Mouse (Mus musculus) layer of hippocampus, adult 8-10 months (tissue): ENCODE data around the gene Syngr4. TPM values are rescaled to one million over a fixed set of nuclear protein-coding genes. Genes with fewer than 3 reads are reported as not detected.
A peak's percentile ranks its signal among the peaks of the same experiment; 100 is the strongest.
"Not testable (repeated sequence)": the region's sequence is repeated elsewhere in the genome, so short reads cannot be mapped to it uniquely, and the experiment has no call there.

Experiments used
- DNase-seq, 2 experiments: peaks; one replicate each; pipeline ENCODE4 v3.0.0; 2022; ENCODE audit warnings: low spot score in 2 of 2
- total RNA-seq, 4 experiments: library from RNA; stranded (reverse); gene quantifications; 2 replicates each; pipeline ENCODE4 v1.2.4; 2022

Gene Syngr4
- under 1 TPM in 1 of 4 experiments, not detected in 3; 0.64 TPM for total RNA-seq

DNA sequence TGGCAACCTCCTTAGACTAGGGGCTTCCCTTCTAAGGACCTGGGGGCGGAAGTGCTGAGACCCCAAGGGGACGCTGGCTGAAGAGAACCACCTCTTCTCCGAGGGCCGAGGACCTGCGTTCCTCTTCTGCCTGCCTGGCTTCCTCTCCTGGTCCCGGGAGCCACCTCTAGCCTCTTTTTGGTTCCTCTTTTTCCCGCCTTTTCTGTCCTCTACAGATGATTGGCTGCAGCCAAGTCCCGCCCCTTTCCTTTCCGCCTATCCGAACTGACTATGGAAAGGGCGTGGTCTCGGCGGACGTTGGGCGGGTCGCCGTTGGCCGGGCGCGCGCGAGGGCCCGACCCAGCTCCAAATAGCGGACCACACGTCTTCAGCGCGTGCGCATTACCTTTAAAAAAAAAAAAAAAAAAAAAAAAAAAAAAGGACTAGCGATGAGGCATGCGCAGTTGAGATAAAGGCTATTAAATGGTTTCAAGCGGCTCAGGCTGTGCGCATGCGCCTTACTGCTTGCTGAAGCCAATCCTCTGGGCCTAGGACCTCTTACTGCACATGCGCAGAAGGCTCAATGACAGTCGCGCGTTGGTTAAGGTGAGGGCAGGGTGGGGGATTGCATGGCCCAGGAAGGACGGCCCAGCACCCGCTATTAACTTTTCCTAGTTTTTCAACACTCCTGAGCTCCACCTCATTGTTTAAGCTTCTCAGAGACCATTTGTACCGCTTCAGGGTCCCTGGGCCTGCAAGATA, at the start of gene Syngr4, which contains the start of gene Tmem143:
Syngr4 (minus strand) TSS at position 198 of the 741 bp plus-strand sequence.
Tmem143 (plus strand) TSS at position 425 of the 741 bp plus-strand sequence.
- DNase-seq: peak; percentile 97

DNA sequence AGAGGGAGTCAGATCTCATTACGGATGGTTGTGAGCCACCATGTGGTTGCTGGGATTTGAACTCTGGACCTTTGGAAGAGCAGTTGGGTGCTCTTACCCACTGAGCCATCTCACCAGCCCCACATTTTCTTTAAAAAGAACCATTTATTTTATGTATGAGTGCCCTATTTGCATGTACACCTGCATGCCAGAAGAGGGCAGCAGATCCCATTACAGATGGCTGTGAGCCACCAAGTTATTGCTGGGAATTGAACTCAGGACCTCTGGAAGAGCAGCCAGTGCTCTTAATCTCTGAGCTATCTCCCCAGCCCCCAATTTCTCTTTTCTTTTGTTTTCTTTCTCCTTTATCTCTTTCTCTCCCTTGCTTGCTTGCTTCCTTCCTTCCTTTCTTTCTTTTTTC, 46.8 kb upstream of the Syngr4 start:
- not testable (repeated sequence) for DNase-seq

- DNase-seq: no peak
Observed at GRCm38 (mm10) chr7:45941986-45942385, 45.5 kb upstream of the Syngr4 start.

GRCm38 (mm10) chr7:45939836-45940235, 43.3 kb upstream of the Syngr4 start:
- DNase-seq: no peak

DNA sequence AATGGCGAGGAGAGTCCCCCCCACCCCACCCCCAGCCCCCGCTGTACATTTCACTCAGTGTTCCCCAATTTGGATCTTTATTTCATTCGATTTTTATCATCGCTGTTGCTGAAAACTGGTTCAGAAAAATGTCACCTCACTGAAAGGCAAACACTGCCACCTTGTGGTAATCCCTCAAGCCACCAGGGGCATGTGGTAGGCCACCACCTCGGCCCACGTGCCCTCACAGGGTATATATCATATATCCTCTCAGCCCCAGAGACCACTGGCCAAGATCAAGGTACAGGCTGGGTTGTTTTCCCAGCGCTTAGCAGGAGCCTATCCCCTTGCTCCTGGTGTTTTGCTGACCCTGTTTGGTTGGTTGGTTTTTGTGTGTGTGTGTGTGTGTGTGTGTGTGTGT, 38.6 kb upstream of the Syngr4 start:
- DNase-seq: peak in 1 of 2 experiments; percentile 58

- DNase-seq: not testable (repeated sequence)
Observed at GRCm38 (mm10) chr7:45933766-45934165, 37.3 kb upstream of the Syngr4 start.

DNA sequence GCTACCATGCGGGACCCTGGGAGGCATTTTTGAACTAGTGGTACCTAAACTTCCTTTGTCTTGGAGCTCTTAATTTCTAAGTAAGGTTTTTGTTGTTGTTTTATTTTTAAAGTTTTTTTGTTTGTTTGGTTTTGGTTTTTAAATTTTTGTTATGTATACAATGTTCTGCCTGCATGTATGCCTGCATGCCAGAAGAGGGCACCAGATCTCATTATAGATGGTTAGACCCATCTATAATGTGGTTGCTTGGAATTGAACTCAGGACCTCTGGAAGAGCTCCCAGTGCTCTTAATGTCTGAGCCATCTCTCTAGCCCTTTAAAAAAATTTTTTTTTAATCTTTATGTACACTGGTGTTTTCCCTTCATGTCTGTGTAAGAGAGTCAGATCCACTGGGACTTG, 33.2 kb upstream of the Syngr4 start:
- DNase-seq: no peak

GRCm38 (mm10) chr7:45928626-45929295, 32.2 kb upstream of the Syngr4 start:
- no peak for DNase-seq

- no peak for DNase-seq
Observed at GRCm38 (mm10) chr7:45924429-45924816, 27.9 kb upstream of the Syngr4 start.

DNA sequence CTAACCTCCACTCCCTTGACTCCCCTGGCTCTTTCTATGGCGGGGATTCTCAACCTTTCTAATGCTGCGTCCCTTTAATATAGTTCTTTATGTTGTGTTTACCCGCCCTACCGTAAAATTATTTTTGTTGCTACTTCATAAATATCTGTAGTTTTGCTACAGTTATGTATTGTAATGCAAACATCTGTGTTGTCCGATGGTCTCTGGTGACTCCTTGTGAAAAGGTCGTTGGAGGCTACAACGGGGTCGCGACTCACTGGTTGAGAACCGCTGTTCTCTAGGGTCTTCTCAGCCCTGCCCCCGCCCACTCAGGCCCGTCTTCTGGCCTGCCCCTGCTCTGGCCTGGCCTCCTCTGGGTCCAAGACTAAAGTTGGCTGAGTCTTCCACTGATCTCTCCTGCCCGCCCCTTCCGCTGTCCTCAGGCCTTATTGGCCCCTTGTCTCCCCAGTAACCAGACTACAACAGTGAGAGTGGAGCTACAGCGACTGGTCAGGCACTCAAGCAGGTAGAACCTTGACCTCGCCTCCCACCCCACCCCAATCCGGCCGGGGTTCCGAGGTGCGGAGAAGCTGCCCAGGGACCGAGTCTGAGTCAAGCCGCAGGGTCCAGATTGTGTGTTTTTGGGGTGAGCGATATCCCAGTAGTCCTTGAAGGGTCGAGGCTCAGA, 27.4 kb upstream of the Syngr4 start, which contains the start of gene Ccdc114:
Ccdc114 (plus strand) TSS at position 311 of the 667 bp plus-strand sequence.
- peak; percentile 34 to 40 for DNase-seq

GRCm38 (mm10) chr7:45922928-45923761, 26.6 kb upstream of the Syngr4 start:
- DNase-seq: peak; percentile 94

DNA sequence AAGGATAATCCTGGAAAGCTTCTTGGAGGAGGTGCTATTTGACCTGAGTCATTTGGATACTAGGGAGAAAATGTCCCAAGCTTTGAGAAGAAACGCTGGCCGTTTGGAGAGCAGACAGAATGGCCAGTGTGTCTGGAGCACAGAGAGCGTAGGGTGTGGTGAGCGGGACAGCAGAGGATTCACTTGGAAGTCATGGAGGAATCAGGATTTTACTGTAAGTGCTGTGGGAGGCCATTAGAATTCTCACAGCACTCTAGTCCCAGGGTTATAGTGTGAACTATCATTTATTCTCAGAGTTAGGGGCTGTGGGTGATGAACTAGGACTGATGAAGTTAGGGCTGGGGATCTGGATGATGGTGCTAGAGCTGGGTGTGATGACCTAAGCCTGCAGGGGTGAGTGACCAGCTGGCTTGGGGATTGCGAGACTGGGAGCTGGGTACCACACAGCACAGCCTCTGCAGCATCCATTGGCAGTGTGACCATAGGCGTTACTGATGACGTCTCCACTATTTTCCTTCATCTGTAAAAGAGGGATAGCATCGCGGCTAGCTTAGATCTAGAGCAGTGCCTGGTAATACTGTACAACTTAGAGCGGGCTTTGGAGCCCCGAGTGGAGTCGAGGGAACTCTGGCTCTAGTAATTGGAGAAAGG, 25.6 kb upstream of the Syngr4 start:
- no peak for DNase-seq

DNA sequence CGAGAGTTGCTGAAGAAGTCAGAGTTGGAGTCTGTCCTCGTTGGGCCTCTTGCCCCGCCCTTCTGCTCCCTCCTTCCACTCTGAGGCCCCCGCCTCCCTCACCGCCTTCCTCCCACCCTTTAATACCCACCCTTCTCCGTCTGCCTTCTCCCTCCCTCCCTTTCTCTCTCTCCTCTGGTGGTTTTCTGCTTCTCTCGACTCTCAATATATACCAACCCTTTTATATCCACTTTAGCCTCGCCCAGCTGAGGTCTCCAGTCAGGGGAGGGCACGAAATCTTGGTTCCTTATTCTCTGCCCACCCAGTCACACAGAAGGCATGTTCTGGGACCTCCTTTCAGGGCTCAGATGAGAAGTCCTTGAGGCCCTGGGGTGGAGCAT, 24.7 kb upstream of the Syngr4 start, which contains the start of gene Emp3:
Emp3 (minus strand) TSS at position 163 of the 380 bp plus-strand sequence.
- no peak for DNase-seq

- DNase-seq: no peak
Observed at GRCm38 (mm10) chr7:45920583-45921241, 24.2 kb upstream of the Syngr4 start.

DNA sequence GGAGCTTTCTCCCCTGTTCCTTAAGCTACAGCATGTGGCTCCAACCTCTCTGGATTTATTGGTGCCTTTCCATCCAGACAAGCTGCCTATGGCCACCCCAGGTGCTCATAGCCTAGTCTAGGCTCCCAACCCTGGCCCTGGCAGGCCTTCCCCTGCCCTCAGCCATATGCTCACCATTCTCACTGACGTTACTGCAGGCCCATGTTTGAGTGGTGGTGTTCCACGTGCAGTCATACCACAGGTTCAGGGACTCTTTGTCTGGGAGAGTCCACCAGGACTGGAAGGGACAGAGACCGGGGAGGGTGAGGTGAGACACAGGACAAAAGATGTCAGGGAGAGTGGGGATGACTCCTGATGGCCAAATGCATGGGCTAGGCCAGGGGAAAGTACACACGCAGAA, 23.2 kb upstream of the Syngr4 start:
- DNase-seq: no peak

GRCm38 (mm10) chr7:45919083-45919671, 22.7 kb upstream of the Syngr4 start:
- no peak for DNase-seq

GRCm38 (mm10) chr7:45917926-45918325, 21.4 kb upstream of the Syngr4 start:
- no peak for DNase-seq

GRCm38 (mm10) chr7:45917004-45917704, 20.6 kb upstream of the Syngr4 start:
- DNase-seq: no peak
